Mouse (Mus musculus): ENCODE measurements around the gene Fcgr1.

GRCm38 (mm10) chr3:96237335-96237903 lies 56.4 kb downstream of the Fcgr1 start:
- no peak for TF ChIP-seq GATA1 (IDR thresholded peaks at IDR 0.05; ENCODE audit: borderline replicate concordance, low read length)
- TF ChIP-seq FLI1 (IDR thresholded peaks at IDR 0.05; ENCODE audit: low read length), result no peak
